Mouse (Mus musculus): ENCODE results near the gene Cdv3. TPM values are rescaled to one million over a fixed set of nuclear protein-coding genes. Genes with fewer than 3 reads are reported as not detected.

Cdv3 gene
- polyA plus RNA-seq (2014; fragmentation: Illumina TruSeq; extraction: RNeasy Lipid Tissue Mini Kit (QIAGEN cat#74804); ENCODE audit: low read depth, low replicate concordance): 88.6 TPM

DNA sequence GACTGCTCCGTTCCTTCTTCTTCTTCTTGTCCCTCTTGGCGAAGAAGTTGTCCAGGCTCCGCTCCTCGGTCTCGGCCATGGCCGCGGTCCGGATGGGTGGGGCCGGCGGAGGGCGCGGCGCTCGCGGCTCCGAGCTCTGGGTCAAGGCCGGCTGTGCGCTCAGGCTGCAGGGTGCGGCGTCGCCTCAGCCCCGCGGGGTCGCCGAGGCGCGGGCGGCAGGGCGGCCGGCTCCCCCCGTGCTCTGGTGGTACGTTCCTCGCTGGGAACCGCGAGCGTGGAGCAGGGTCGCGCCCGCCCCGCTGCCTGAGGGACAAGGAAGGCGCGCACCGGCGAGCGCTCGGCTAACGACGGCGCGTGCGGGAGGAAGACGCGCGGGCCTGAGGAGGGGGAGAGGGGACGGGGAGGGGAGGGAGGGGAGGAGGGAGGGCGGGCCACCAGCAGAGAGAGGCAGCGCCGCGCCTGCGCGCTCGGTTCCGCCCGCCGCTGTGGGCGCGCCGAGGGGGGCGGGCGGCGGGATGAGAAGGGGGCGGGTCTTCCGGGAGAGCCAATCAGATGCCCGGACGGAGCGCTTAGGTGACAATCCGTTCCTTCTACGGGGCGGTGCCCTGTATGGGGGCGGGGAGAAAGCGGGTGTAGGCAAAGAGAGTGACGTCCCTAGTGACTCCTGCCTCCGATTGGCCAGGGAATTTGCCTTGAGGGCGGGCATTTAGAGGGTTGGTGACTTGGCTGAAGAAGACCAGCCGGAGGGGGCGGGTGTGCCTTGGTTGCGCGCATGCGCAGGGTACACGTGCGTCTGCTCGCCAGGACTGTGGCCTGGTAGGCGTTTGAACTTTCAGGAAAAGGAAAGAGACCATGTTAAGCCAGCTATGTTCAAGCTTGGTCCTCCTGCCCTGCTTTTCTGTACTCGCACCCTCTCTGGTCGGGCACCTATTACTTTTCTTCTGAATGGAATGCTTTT is at the start of gene Cdv3:
Gene Cdv3 (minus strand): TSS at position 551 of the 958 bp plus-strand sequence.

DNA sequence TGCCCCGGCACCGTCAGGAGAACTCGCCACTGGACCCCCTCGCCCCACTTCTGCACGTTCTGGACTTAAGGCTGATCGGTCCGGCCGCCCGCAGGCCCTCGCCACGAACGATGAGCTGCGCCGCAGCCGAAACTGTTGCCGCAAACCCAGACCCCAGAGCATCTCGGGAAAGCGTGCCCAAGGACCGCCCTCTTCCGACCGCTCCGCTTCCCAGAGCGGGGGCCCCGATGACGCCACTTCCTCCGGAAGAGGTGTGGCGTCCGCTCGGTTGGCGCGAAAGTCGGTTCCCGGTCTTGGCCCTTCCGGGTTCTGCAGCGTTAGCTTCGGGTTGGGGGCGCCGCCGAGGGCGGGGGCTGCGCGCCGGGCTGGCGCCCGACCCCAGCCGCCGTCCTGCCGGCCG is 60.7 kb downstream of the Cdv3 start, which contains the start of the genes 1300017J02Rik and Topbp1:
Gene 1300017J02Rik (minus strand): TSS at position 156 of the 400 bp plus-strand sequence.
Gene Topbp1 (plus strand): TSS at position 289 of the 400 bp plus-strand sequence.

Other genes with a start within 250 kb of the Cdv3 start
- 31.6 TPM for gene Srprb, start 163.7 kb downstream of the Cdv3 start, polyA plus RNA-seq (2014; fragmentation: Illumina TruSeq; extraction: RNeasy Lipid Tissue Mini Kit (QIAGEN cat#74804); ENCODE audit: low read depth, low replicate concordance)
- not detected for gene Gm20425, start 135.5 kb downstream of the Cdv3 start, polyA plus RNA-seq (2014; fragmentation: Illumina TruSeq; extraction: RNeasy Lipid Tissue Mini Kit (QIAGEN cat#74804); ENCODE audit: low read depth, low replicate concordance)
- 65.6 TPM for gene Trf, start 135.4 kb downstream of the Cdv3 start, polyA plus RNA-seq (2014; fragmentation: Illumina TruSeq; extraction: RNeasy Lipid Tissue Mini Kit (QIAGEN cat#74804); ENCODE audit: low read depth, low replicate concordance)
- gene 1300017J02Rik, start 60.8 kb downstream of the Cdv3 start, polyA plus RNA-seq (2014; fragmentation: Illumina TruSeq; extraction: RNeasy Lipid Tissue Mini Kit (QIAGEN cat#74804); ENCODE audit: low read depth, low replicate concordance): 0.24 TPM
- 10.4 TPM for gene Topbp1, start 60.6 kb downstream of the Cdv3 start, polyA plus RNA-seq (2014; fragmentation: Illumina TruSeq; extraction: RNeasy Lipid Tissue Mini Kit (QIAGEN cat#74804); ENCODE audit: low read depth, low replicate concordance)
- 1.8 TPM for gene Bfsp2, start 114.6 kb upstream of the Cdv3 start, polyA plus RNA-seq (2014; fragmentation: Illumina TruSeq; extraction: RNeasy Lipid Tissue Mini Kit (QIAGEN cat#74804); ENCODE audit: low read depth, low replicate concordance)

Measured in heart, adult 10 weeks (tissue).